Mouse (Mus musculus): ENCODE measurements around the gene BC048403. TPM values are rescaled to one million over a fixed set of nuclear protein-coding genes. Genes with fewer than 3 reads are reported as not detected.

Gene BC048403
- polyA plus RNA-seq, 1 experiment from 2014 or later = 2.3 TPM

- Histone ChIP-seq H3K4me2 (no peak overlapping the region), H3K4me1 (no peaks in the 10 kb centered on the region), H3K9ac (no peak overlapping the region), H3K27me3 (replicated peaks) (no peaks in the 10 kb centered on the region), H3K4me3 (no peak overlapping the region), H3K9me3 (no peaks in the 10 kb centered on the region), H3K27ac (no peak overlapping the region), H3K36me3 (replicated peaks) (no peaks in the 10 kb centered on the region)
- no peak for ATAC-seq (replicated peaks)
- 82% methylated on average over 4 of the region's 4 CpGs for WGBS
Measured at GRCm38 (mm10) chr10:121727151-121727550, 12.6 kb upstream of the BC048403 start.

GRCm38 (mm10) chr10:121728226-121728625 is 11.5 kb upstream of the BC048403 start:
- Histone ChIP-seq H3K9me3 (no peaks in the 10 kb centered on the region), H3K27ac (no peak overlapping the region), H3K27me3 (replicated peaks) (no peaks in the 10 kb centered on the region), H3K36me3 (replicated peaks) (no peaks in the 10 kb centered on the region), H3K4me3 (no peak overlapping the region), H3K4me1 (no peaks in the 10 kb centered on the region), H3K9ac (no peak overlapping the region), H3K4me2 (no peak overlapping the region)
- WGBS = 95% methylated on average over 4 of the region's 4 CpGs
- ATAC-seq (replicated peaks) = no peak

GRCm38 (mm10) chr10:121731048-121731725 is 8.6 kb upstream of the BC048403 start:
- H3K4me2 ChIP-seq = no peak overlapping the region
- no peaks in the 10 kb centered on the region for H3K4me1 ChIP-seq
- no peak overlapping the region for H3K4me3 ChIP-seq
- H3K27ac ChIP-seq = no peak overlapping the region
- no peaks in the 10 kb centered on the region for H3K36me3 ChIP-seq (replicated peaks)
- ATAC-seq (replicated peaks) = no peak
- H3K27me3 ChIP-seq (replicated peaks) = no peaks in the 10 kb centered on the region
- H3K9ac ChIP-seq = no peak overlapping the region
- 93% methylated on average over 8 of the region's 8 CpGs for WGBS
- no peaks in the 10 kb centered on the region for H3K9me3 ChIP-seq

GRCm38 (mm10) chr10:121732542-121732941 is 7.2 kb upstream of the BC048403 start:
- no peak overlapping the region for H3K9ac ChIP-seq
- H3K27me3 ChIP-seq (replicated peaks) = no peaks in the 10 kb centered on the region
- no peak overlapping the region for H3K4me2 ChIP-seq
- no peak overlapping the region for H3K27ac ChIP-seq
- H3K4me1 ChIP-seq = no peaks in the 10 kb centered on the region
- H3K9me3 ChIP-seq = no peaks in the 10 kb centered on the region
- H3K4me3 ChIP-seq = no peak overlapping the region
- ATAC-seq (replicated peaks) = no peak
- H3K36me3 ChIP-seq (replicated peaks) = no peaks in the 10 kb centered on the region
- 84% methylated on average over 9 of the region's 9 CpGs for WGBS

GRCm38 (mm10) chr10:121737256-121737655 is 2.5 kb upstream of the BC048403 start:
- no peaks in the 10 kb centered on the region for H3K36me3 ChIP-seq (replicated peaks)
- no peaks in the 10 kb centered on the region for H3K27me3 ChIP-seq (replicated peaks)
- no peak overlapping the region for H3K4me2 ChIP-seq
- H3K4me1 ChIP-seq = peaks cover 9% of the 10 kb centered on the region
- H3K4me3 ChIP-seq = no peak overlapping the region
- no peak overlapping the region for H3K9ac ChIP-seq
- no peak for ATAC-seq (replicated peaks)
- WGBS = 91% methylated on average over 3 of the region's 3 CpGs
- no peaks in the 10 kb centered on the region for H3K9me3 ChIP-seq
- H3K27ac ChIP-seq = no peak overlapping the region

- Histone ChIP-seq H3K27me3 (replicated peaks) (no peaks in the 10 kb centered on the region), H3K9me3 (no peaks in the 10 kb centered on the region), H3K36me3 (replicated peaks) (no peaks in the 10 kb centered on the region; the same call in 1 of the 2 replicates), H3K4me2 (no peak overlapping the region), H3K27ac (no peak overlapping the region), H3K4me1 (peaks cover 9% of the 10 kb centered on the region), H3K9ac (no peak overlapping the region), H3K4me3 (no peak overlapping the region)
- ATAC-seq (replicated peaks) = no peak
- WGBS = 52% methylated on average over 4 of the region's 4 CpGs
Measured at GRCm38 (mm10) chr10:121742336-121742735, 2.6 kb downstream of the BC048403 start.

GRCm38 (mm10) chr10:121750175-121750574 is 10.4 kb downstream of the BC048403 start:
- no peaks in the 10 kb centered on the region for H3K27me3 ChIP-seq (replicated peaks)
- H3K36me3 ChIP-seq (replicated peaks) = peaks cover 10% of the 10 kb centered on the region; the same call in 1 of the 2 replicates
- H3K4me1 ChIP-seq = no peaks in the 10 kb centered on the region
- no peak for ATAC-seq (replicated peaks)
- WGBS = 96% methylated on average over 12 of the region's 12 CpGs
- H3K9ac ChIP-seq = no peak overlapping the region
- no peak overlapping the region for H3K4me2 ChIP-seq
- H3K4me3 ChIP-seq = no peak overlapping the region
- H3K27ac ChIP-seq = no peak overlapping the region
- no peaks in the 10 kb centered on the region for H3K9me3 ChIP-seq

GRCm38 (mm10) chr10:121754237-121754636 is 14.5 kb downstream of the BC048403 start:
- Histone ChIP-seq H3K4me2 (no peak overlapping the region), H3K27me3 (replicated peaks) (no peaks in the 10 kb centered on the region), H3K9ac (no peak overlapping the region), H3K4me3 (no peak overlapping the region), H3K9me3 (no peaks in the 10 kb centered on the region), H3K27ac (no peak overlapping the region), H3K36me3 (replicated peaks) (peaks cover 10% of the 10 kb centered on the region; the same call in 1 of the 2 replicates), H3K4me1 (no peaks in the 10 kb centered on the region)
- WGBS = 79% methylated on average over 5 of the region's 5 CpGs
- no peak for ATAC-seq (replicated peaks)

- Histone ChIP-seq H3K4me3 (no peak overlapping the region), H3K27me3 (replicated peaks) (no peaks in the 10 kb centered on the region), H3K4me1 (no peaks in the 10 kb centered on the region), H3K9me3 (no peaks in the 10 kb centered on the region), H3K36me3 (replicated peaks) (peaks cover 3% of the 10 kb centered on the region; the same call in 1 of the 2 replicates), H3K27ac (no peak overlapping the region), H3K9ac (no peak overlapping the region), H3K4me2 (no peak overlapping the region)
- ATAC-seq (replicated peaks) = no peak
- WGBS = 44% methylated on average over 1 of the region's 1 CpGs
Measured at GRCm38 (mm10) chr10:121755822-121756221, 16.1 kb downstream of the BC048403 start.

GRCm38 (mm10) chr10:121756677-121757076 is 16.9 kb downstream of the BC048403 start:
- 90% methylated on average over 4 of the region's 4 CpGs for WGBS
- H3K36me3 ChIP-seq (replicated peaks) = no peaks in the 10 kb centered on the region
- H3K27me3 ChIP-seq (replicated peaks) = no peaks in the 10 kb centered on the region
- H3K4me3 ChIP-seq = no peak overlapping the region
- H3K4me2 ChIP-seq = no peak overlapping the region
- H3K9ac ChIP-seq = no peak overlapping the region
- H3K4me1 ChIP-seq = no peaks in the 10 kb centered on the region
- no peak overlapping the region for H3K27ac ChIP-seq
- no peaks in the 10 kb centered on the region for H3K9me3 ChIP-seq
- ATAC-seq (replicated peaks) = no peak

- Histone ChIP-seq H3K4me2 (no peak overlapping the region), H3K27ac (no peak overlapping the region), H3K9me3 (no peaks in the 10 kb centered on the region), H3K9ac (no peak overlapping the region), H3K36me3 (replicated peaks) (no peaks in the 10 kb centered on the region), H3K4me3 (no peak overlapping the region), H3K27me3 (replicated peaks) (no peaks in the 10 kb centered on the region), H3K4me1 (no peaks in the 10 kb centered on the region)
- no peak for ATAC-seq (replicated peaks)
- WGBS = 53% methylated on average over 8 of the region's 8 CpGs
Measured at GRCm38 (mm10) chr10:121759095-121759494, 19.4 kb downstream of the BC048403 start.

GRCm38 (mm10) chr10:121762141-121762540 is 22.4 kb downstream of the BC048403 start:
- 87% methylated on average over 9 of the region's 9 CpGs for WGBS
- H3K27ac ChIP-seq = no peak overlapping the region
- no peak for ATAC-seq (replicated peaks)

GRCm38 (mm10) chr10:121763191-121763590 is 23.5 kb downstream of the BC048403 start:
- no peaks in the 10 kb centered on the region for H3K9me3 ChIP-seq
- no peak overlapping the region for H3K27ac ChIP-seq
- 87% methylated on average over 10 of the region's 13 CpGs for WGBS
- H3K4me3 ChIP-seq = no peak overlapping the region
- no peak overlapping the region for H3K9ac ChIP-seq
- no peak overlapping the region for H3K4me2 ChIP-seq
- no peaks in the 10 kb centered on the region for H3K36me3 ChIP-seq (replicated peaks)
- ATAC-seq (replicated peaks) = no peak
- H3K27me3 ChIP-seq (replicated peaks) = no peaks in the 10 kb centered on the region
- H3K4me1 ChIP-seq = peaks cover 15% of the 10 kb centered on the region; the same call in 1 of the 2 replicates

More at GRCm38 (mm10) chr10:121762141-121762540, 22.4 kb downstream of the BC048403 start:
- Histone ChIP-seq H3K4me3 (no peak overlapping the region), H3K4me1 (peaks cover 15% of the 10 kb centered on the region; the same call in 1 of the 2 replicates), H3K4me2 (no peak overlapping the region), H3K9me3 (no peaks in the 10 kb centered on the region), H3K9ac (no peak overlapping the region), H3K36me3 (replicated peaks) (no peaks in the 10 kb centered on the region), H3K27me3 (replicated peaks) (no peaks in the 10 kb centered on the region)

All from midbrain, embryonic 15.5 days (tissue).